Mouse (Mus musculus) neural tube, embryonic 14.5 days (tissue): ENCODE results near the gene Tmem8b. TPM values are rescaled to one million over a fixed set of nuclear protein-coding genes. Genes with fewer than 3 reads are reported as not detected.

Source experiments
- ATAC-seq: fragments of 200-750 bp; cut with Nextera tagmentation; 2 replicates; pipeline ENCODE4 v1.8.0; 2017; ENCODE audit warnings: low read depth, mild to moderate bottlenecking, moderate TSS enrichment, moderate library complexity
- H3K27ac ChIP-seq: fragments of 300-500 bp; sonication (generic); 2 replicates; pipeline ENCODE4 v1.5.1; 2014; ENCODE audit warnings: low read depth, mild to moderate bottlenecking, control low read depth, low read length, moderate library complexity, mixed read lengths
- H3K27me3 ChIP-seq: fragments of 300-500 bp; sonication (generic); 2 replicates; pipeline ENCODE4 v1.6.1; 2014; ENCODE audit warnings: low read length; ENCODE audit not compliant: control insufficient read depth, insufficient read depth
- H3K36me3 ChIP-seq: fragments of 300-500 bp; sonication (generic); 2 replicates; pipeline ENCODE4 v1.6.1; 2014; ENCODE audit warnings: low read length, mixed read lengths; ENCODE audit not compliant: control insufficient read depth, insufficient read depth
- H3K4me1 ChIP-seq: fragments of 300-500 bp; sonication (generic); 2 replicates; pipeline ENCODE4 v1.6.1; 2014; ENCODE audit warnings: low read length; ENCODE audit not compliant: control insufficient read depth, insufficient read depth
- H3K4me2 ChIP-seq: fragments of 300-500 bp; sonication (generic); 2 replicates; pipeline ENCODE4 v1.6.1; 2014; ENCODE audit warnings: mild to moderate bottlenecking, low read depth, low read length, control low read depth
- H3K4me3 ChIP-seq: fragments of 300-500 bp; sonication (generic); 2 replicates; pipeline ENCODE4 v1.5.1; 2014; ENCODE audit warnings: low read depth, low read length, control low read depth, mixed read lengths
- H3K9ac ChIP-seq: fragments of 300-500 bp; sonication (generic); replicated peaks from 2 replicates; pipeline ENCODE4 v1.6.1; 2014; ENCODE audit warnings: low read depth, mild to moderate bottlenecking, control low read depth, low read length, mixed read lengths
- H3K9me3 ChIP-seq: fragments of 300-500 bp; sonication (generic); 2 replicates; pipeline ENCODE4 v1.6.1; 2016; ENCODE audit warnings: low read length; ENCODE audit not compliant: control insufficient read depth
- WGBS: fragments of 180-500 bp; shearing (Covaris S2); extraction: QIAGEN DNeasy Blood & Tissue Kit; methylation state at CpG from one replicate; pipeline ENCODE4 v1.1.7; 2014; 5-methylcytosine and 5-hydroxymethylcytosine counted together
- microRNA-seq: library from miRNA; unstranded; fragments of <30 nt; microRNA quantifications from one replicate; pipeline ENCODE4, GENCODE M21; 2016
- polyA plus RNA-seq: library from polyadenylated mRNA; unstranded; fragments of >200 nt; fragmentation: Nextera tagmentation; extraction: Ambion mirVana; gene quantifications from 2 replicates; pipeline ENCODE4 v1.2.1, GENCODE M21; 2014

Gene Tmem8b
- polyA plus RNA-seq, 1 experiment from 2014 or later = 13.3 TPM

GRCm38 (mm10) chr4:43733186-43733585 is 64.4 kb downstream of the Tmem8b start:
- no peak overlapping the region for H3K4me3 ChIP-seq
- WGBS = 88% methylated on average over 5 of the region's 5 CpGs
- H3K27me3 ChIP-seq = no peaks in the 10 kb centered on the region
- no peak overlapping the region for H3K27ac ChIP-seq
- H3K9me3 ChIP-seq = no peaks in the 10 kb centered on the region
- H3K4me1 ChIP-seq = no peaks in the 10 kb centered on the region
- ATAC-seq = no peak
- H3K36me3 ChIP-seq = no peaks in the 10 kb centered on the region
- no peak overlapping the region for H3K9ac ChIP-seq
- H3K4me2 ChIP-seq = no peak overlapping the region

- Histone ChIP-seq H3K4me1 (no peaks in the 10 kb centered on the region), H3K27ac (no peak overlapping the region), H3K36me3 (no peaks in the 10 kb centered on the region), H3K27me3 (no peaks in the 10 kb centered on the region), H3K4me3 (no peak overlapping the region), H3K9ac (no peak overlapping the region), H3K9me3 (no peaks in the 10 kb centered on the region), H3K4me2 (no peak overlapping the region)
- no peak for ATAC-seq
- 63% methylated on average over 6 of the region's 6 CpGs for WGBS
Observed at GRCm38 (mm10) chr4:43737144-43737543, 68.4 kb downstream of the Tmem8b start.

GRCm38 (mm10) chr4:43738989-43739674 is 70.4 kb downstream of the Tmem8b start:
- WGBS = 79% methylated on average over 8 of the region's 8 CpGs
- H3K4me2 ChIP-seq = no peak overlapping the region
- H3K27me3 ChIP-seq = no peaks in the 10 kb centered on the region
- no peak overlapping the region for H3K9ac ChIP-seq
- H3K27ac ChIP-seq = no peak overlapping the region
- no peaks in the 10 kb centered on the region for H3K36me3 ChIP-seq
- no peak for ATAC-seq
- no peaks in the 10 kb centered on the region for H3K9me3 ChIP-seq
- H3K4me1 ChIP-seq = no peaks in the 10 kb centered on the region
- no peak overlapping the region for H3K4me3 ChIP-seq

DNA sequence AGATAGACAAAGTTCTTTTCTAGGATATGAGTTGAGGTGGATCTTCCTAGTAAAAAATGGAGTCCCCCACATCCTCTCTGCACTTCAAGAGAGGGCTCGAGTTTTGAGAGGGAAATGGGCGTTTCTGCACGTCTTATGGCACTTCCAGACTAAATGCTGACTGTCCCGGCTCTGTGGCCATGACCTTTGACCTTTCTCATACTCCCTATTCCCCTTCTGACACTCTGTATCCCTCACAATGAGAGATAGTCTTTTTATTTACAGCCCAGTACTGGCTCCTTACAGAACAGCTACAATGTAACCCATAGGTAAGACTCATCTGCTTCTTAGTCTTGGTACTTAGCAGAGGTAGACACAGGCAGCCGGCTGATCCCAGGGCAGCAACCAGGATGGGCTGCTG is 72.8 kb downstream of the Tmem8b start:
- H3K4me3 ChIP-seq = no peak overlapping the region
- H3K36me3 ChIP-seq = no peaks in the 10 kb centered on the region
- no peaks in the 10 kb centered on the region for H3K4me1 ChIP-seq
- 67% methylated on average over 5 of the region's 5 CpGs for WGBS
- H3K27me3 ChIP-seq = no peaks in the 10 kb centered on the region
- H3K9me3 ChIP-seq = no peaks in the 10 kb centered on the region
- ATAC-seq = no peak
- H3K9ac ChIP-seq = no peak overlapping the region
- H3K27ac ChIP-seq = no peak overlapping the region
- no peak overlapping the region for H3K4me2 ChIP-seq

Small RNAs within 50 kb of the gene (microRNA-seq; reads per million reads assigned to microRNA genes)
- gene Gm25262 = not detected

Other genes with a start within 250 kb of the Tmem8b start
- 1.2 and 1.4 TPM in 2 replicates for gene Fam166b, start 239.8 kb upstream of the Tmem8b start, polyA plus RNA-seq
- 16.4 and 19.0 TPM in 2 replicates for gene Tesk1, start 227.0 kb upstream of the Tmem8b start, polyA plus RNA-seq
- gene Cd72, start 214.3 kb upstream of the Tmem8b start, polyA plus RNA-seq = 6.6 and 7.4 TPM in 2 replicates
- not detected in 2 replicates for gene Sit1, start 185.2 kb upstream of the Tmem8b start, polyA plus RNA-seq
- gene Ccdc107, start 176.1 kb upstream of the Tmem8b start, polyA plus RNA-seq = 81.4 and 87.2 TPM in 2 replicates
- 3.6 and 6.2 TPM in 2 replicates for gene Arhgef39, start 169.3 kb upstream of the Tmem8b start, polyA plus RNA-seq
- not detected in 2 replicates for gene Car9, start 162.0 kb upstream of the Tmem8b start, polyA plus RNA-seq
- gene Tpm2, start 145.2 kb upstream of the Tmem8b start, polyA plus RNA-seq = 7.2 and 13.3 TPM in 2 replicates
- 86.2 and 92.8 TPM in 2 replicates for gene Creb3, start 106.6 kb upstream of the Tmem8b start, polyA plus RNA-seq
- 48.8 and 57.8 TPM in 2 replicates for gene Tln1, start 106.3 kb upstream of the Tmem8b start, polyA plus RNA-seq
- gene Rgp1, start 90.3 kb upstream of the Tmem8b start, polyA plus RNA-seq = 24.1 and 28.2 TPM in 2 replicates
- gene Gba2, start 90.1 kb upstream of the Tmem8b start, polyA plus RNA-seq = 44.4 and 48.5 TPM in 2 replicates
- 1.9 TPM in 1 of 2 replicates, not detected in the other for gene Msmp, start 84.5 kb upstream of the Tmem8b start, polyA plus RNA-seq
- gene Npr2, start 37.0 kb upstream of the Tmem8b start, polyA plus RNA-seq = 15.9 and 19.2 TPM in 2 replicates
- 2.4 and 4.6 TPM in 2 replicates for gene Spag8, start 15.4 kb upstream of the Tmem8b start, polyA plus RNA-seq
- gene Hint2, start 12.5 kb upstream of the Tmem8b start, polyA plus RNA-seq = 67.1 and 73.9 TPM in 2 replicates
- 1.6 and 1.7 TPM in 2 replicates for gene Fam221b, start 174 bp downstream of the Tmem8b start, polyA plus RNA-seq
- gene Olfr70, start 31.8 kb downstream of the Tmem8b start, polyA plus RNA-seq = not detected in 2 replicates
- not detected in 2 replicates for gene Olfr71, start 41.3 kb downstream of the Tmem8b start, polyA plus RNA-seq
- 0.19 and 0.24 TPM in 2 replicates for gene Hrct1, start 58.2 kb downstream of the Tmem8b start, polyA plus RNA-seq
- 0.10 TPM in 1 of 2 replicates, not detected in the other for gene Spaar, start 61.1 kb downstream of the Tmem8b start, polyA plus RNA-seq
- gene Olfr159, start 102.0 kb downstream of the Tmem8b start, polyA plus RNA-seq = not detected in 2 replicates
- not detected in 2 replicates for gene Olfr156, start 154.9 kb downstream of the Tmem8b start, polyA plus RNA-seq
- gene Olfr157, start 171.2 kb downstream of the Tmem8b start, polyA plus RNA-seq = not detected in 2 replicates
- gene Olfr155, start 182.6 kb downstream of the Tmem8b start, polyA plus RNA-seq = not detected in 2 replicates
- 6.3 and 9.2 TPM in 2 replicates for gene Reck, start 206.6 kb downstream of the Tmem8b start, polyA plus RNA-seq